Mouse (Mus musculus) embryonic facial prominence, embryonic 11.5 days (tissue): ENCODE data around the gene Rbbp6. TPM values are rescaled to one million over a fixed set of nuclear protein-coding genes. Genes with fewer than 3 reads are reported as not detected.
A peak's percentile ranks its signal among the peaks of the same experiment; 100 is the strongest.

Experiments
- ATAC-seq: fragments of 200-750 bp; cut with Nextera tagmentation; replicated peaks from 2 replicates; pipeline ENCODE4 v1.8.0; 2017; ENCODE audit warnings: low read depth; ENCODE audit not compliant: insufficient number of reproducible peaks, low FRiP score, low TSS enrichment
- DNase-seq: peaks from one replicate; pipeline ENCODE4 v3.0.0-alpha.2; 2015; ENCODE audit warnings: low spot score
- H3K27ac ChIP-seq: fragments of 300-500 bp; sonication (generic); replicated peaks from 2 replicates; pipeline ENCODE4 v1.5.1; 2014; ENCODE audit warnings: mild to moderate bottlenecking, low read depth, low read length, control low read depth
- H3K27me3 ChIP-seq: fragments of 300-500 bp; sonication (generic); 2 replicates; pipeline ENCODE4 v1.6.1; 2014; ENCODE audit warnings: mild to moderate bottlenecking, low read length, moderate library complexity, mixed read lengths; ENCODE audit not compliant: control insufficient read depth, insufficient read depth
- H3K36me3 ChIP-seq: fragments of 300-500 bp; sonication (generic); replicated peaks from 2 replicates; pipeline ENCODE4 v1.6.1; 2014; ENCODE audit warnings: low read depth, mild to moderate bottlenecking, low read length, moderate library complexity, mixed read lengths; ENCODE audit not compliant: control insufficient read depth, insufficient read depth
- H3K4me1 ChIP-seq: fragments of 300-500 bp; sonication (generic); 2 replicates; pipeline ENCODE4 v1.6.1; 2014; ENCODE audit warnings: low read length, mixed read lengths; ENCODE audit not compliant: control insufficient read depth, insufficient read depth
- H3K4me2 ChIP-seq: fragments of 300-500 bp; sonication (generic); 2 replicates; pipeline ENCODE4 v1.6.1; 2014; ENCODE audit warnings: low read depth, mild to moderate bottlenecking, control low read depth, low read length, moderate library complexity
- H3K4me3 ChIP-seq: fragments of 300-500 bp; sonication (generic); 2 replicates; pipeline ENCODE4 v1.5.1; 2014; ENCODE audit warnings: low read depth, low read length, control low read depth
- H3K9ac ChIP-seq: fragments of 300-500 bp; sonication (generic); replicated peaks from 2 replicates; pipeline ENCODE4 v1.6.1; 2014; ENCODE audit warnings: mild to moderate bottlenecking, control low read depth, low read length
- H3K9me3 ChIP-seq: fragments of 300-500 bp; sonication (generic); replicated peaks from 2 replicates; pipeline ENCODE4 v1.6.1; 2016; ENCODE audit warnings: mild to moderate bottlenecking, low read length, inconsistent platforms, mixed read lengths; ENCODE audit not compliant: control insufficient read depth
- WGBS: fragments of 180-500 bp; shearing (Covaris S2); extraction: QIAGEN DNeasy Blood & Tissue Kit; methylation state at CpG from one replicate; pipeline ENCODE4 v1.1.7; 2014; 5-methylcytosine and 5-hydroxymethylcytosine counted together
- polyA plus RNA-seq: library from polyadenylated mRNA; unstranded; fragments of >200 nt; fragmentation: Nextera tagmentation; extraction: Ambion mirVana; gene quantifications from 2 replicates; pipeline ENCODE4 v1.2.1, GENCODE M21; 2014

Gene Rbbp6
- polyA plus RNA-seq, 1 experiment from 2014 or later: 43.2 TPM

DNA sequence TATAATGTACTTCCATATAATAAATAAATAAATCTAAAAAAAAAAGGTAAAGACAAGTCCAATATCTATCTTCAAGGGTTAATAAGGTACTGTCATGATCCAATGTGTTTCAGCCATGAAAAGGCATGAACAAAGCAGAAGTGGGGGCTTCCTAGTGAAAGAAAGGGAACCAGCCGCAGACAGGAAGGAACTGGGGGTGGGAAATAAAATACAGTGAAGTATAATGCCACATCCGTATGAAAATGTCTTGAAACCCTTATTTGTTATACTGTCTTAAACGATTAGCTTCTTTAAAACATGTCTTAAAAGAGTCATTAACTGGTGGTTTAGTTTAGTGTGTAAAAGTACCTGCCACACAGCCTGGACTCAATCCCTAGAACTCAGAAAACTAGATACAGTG lies 26.3 kb upstream of the Rbbp6 start:
- ATAC-seq (no peak), DNase-seq (no peak)
- Histone ChIP-seq H3K9ac (no peak overlapping the region), H3K4me3 (no peak overlapping the region), H3K27me3 (no peaks in the 10 kb centered on the region), H3K9me3 (no peaks in the 10 kb centered on the region), H3K27ac (no peak overlapping the region), H3K36me3 (no peaks in the 10 kb centered on the region), H3K4me2 (no peak overlapping the region), H3K4me1 (no peaks in the 10 kb centered on the region)
- 87% methylated on average over 3 of the region's 3 CpGs for WGBS

- DNase-seq: no peak
- Histone ChIP-seq H3K36me3 (no peaks in the 10 kb centered on the region), H3K4me1 (no peaks in the 10 kb centered on the region), H3K4me2 (no peak overlapping the region), H3K4me3 (no peak overlapping the region), H3K9ac (no peak overlapping the region), H3K27ac (no peak overlapping the region), H3K27me3 (no peaks in the 10 kb centered on the region), H3K9me3 (no peaks in the 10 kb centered on the region)
- ATAC-seq: no peak
- 17% methylated on average over 12 of the region's 12 CpGs for WGBS
Observed at GRCm38 (mm10) chr7:122940371-122941075, 25.0 kb upstream of the Rbbp6 start.

DNA sequence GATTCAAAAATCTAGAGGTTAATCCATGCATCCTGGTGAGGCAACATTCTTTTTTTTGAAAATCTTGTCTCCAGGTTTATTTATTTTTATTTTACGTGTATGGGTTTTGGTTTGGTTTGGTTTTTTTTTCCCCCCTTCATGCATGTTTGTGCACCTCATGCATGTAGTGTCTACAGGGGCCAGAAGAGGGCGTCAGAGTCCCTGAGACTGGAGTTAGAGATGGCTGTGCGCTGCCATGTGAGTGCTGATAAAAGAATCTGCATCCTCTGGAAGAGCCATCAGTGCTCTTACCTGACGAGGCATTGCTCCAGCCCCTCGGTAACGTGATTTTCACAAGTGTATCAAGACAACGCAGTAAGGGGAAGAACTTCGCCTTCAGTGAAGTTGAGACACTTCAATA lies 23.4 kb upstream of the Rbbp6 start:
- H3K27ac ChIP-seq: no peak overlapping the region
- 88% methylated on average over 8 of the region's 8 CpGs for WGBS
- no peak for DNase-seq

DNA sequence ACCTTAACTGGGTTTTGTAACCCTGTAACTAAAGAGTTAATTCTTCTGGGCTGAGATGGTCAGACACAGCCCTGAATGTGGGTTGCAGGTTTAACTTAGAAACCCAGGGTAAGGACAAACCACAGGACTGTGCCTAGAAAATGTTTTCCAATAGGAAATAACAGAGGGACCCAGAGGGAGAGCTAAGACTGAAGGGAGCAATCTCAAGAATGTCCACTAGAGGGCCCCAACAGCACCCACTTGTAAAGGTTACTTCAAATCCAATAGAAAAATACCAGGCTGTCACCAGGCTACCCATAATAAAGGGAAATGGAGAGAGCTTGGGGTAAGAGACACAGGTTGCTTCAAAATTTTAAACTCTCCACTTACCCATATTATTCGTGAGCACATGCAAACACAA lies 20.3 kb upstream of the Rbbp6 start:
- H3K36me3 ChIP-seq: no peaks in the 10 kb centered on the region
- H3K27me3 ChIP-seq: no peaks in the 10 kb centered on the region
- WGBS: 4% methylated on average over 1 of the region's 1 CpGs
- H3K4me2 ChIP-seq: no peak overlapping the region
- H3K9ac ChIP-seq: no peak overlapping the region
- H3K27ac ChIP-seq: no peak overlapping the region
- no peaks in the 10 kb centered on the region for H3K4me1 ChIP-seq
- DNase-seq: peak; percentile 85
- H3K9me3 ChIP-seq: no peaks in the 10 kb centered on the region
- no peak overlapping the region for H3K4me3 ChIP-seq
- ATAC-seq: 0 out of 2 replicates have a peak, but pooled peaks have one; percentile 4

More for the DNA sequence above, 23.4 kb upstream of the Rbbp6 start:
- H3K36me3 ChIP-seq: no peaks in the 10 kb centered on the region
- H3K9me3 ChIP-seq: no peaks in the 10 kb centered on the region
- H3K27me3 ChIP-seq: no peaks in the 10 kb centered on the region
- ATAC-seq: no peak
- H3K4me1 ChIP-seq: no peaks in the 10 kb centered on the region
- no peak overlapping the region for H3K4me3 ChIP-seq
- H3K4me2 ChIP-seq: no peak overlapping the region
- no peak overlapping the region for H3K9ac ChIP-seq

DNA sequence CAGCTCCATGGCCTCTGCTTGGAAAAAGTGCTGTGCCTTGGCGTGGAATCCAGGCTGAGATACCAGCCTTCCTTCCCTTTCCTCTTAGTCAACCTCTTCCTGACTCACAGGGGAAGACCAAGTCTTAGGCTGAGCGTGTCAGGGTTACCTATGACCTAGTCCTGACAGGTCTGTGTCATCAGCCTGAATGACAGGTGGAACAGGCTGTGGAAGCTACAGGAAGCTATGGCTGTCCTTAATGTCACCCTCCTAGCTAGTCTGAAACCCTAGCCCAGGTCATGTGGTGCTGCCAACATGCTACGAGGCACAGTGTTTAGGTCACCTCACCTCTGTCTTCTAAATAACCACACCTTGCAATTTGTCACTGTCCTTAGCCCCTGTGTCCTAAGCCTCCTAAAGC lies 16.2 kb upstream of the Rbbp6 start:
- ATAC-seq: no peak
- H3K27ac ChIP-seq: no peak overlapping the region
- H3K4me3 ChIP-seq: no peak overlapping the region
- no peaks in the 10 kb centered on the region for H3K36me3 ChIP-seq
- no peak overlapping the region for H3K9ac ChIP-seq
- DNase-seq: no peak
- WGBS: 79% methylated on average over 3 of the region's 3 CpGs
- H3K4me2 ChIP-seq: no peak overlapping the region
- no peaks in the 10 kb centered on the region for H3K9me3 ChIP-seq
- no peaks in the 10 kb centered on the region for H3K27me3 ChIP-seq
- no peaks in the 10 kb centered on the region for H3K4me1 ChIP-seq

DNA sequence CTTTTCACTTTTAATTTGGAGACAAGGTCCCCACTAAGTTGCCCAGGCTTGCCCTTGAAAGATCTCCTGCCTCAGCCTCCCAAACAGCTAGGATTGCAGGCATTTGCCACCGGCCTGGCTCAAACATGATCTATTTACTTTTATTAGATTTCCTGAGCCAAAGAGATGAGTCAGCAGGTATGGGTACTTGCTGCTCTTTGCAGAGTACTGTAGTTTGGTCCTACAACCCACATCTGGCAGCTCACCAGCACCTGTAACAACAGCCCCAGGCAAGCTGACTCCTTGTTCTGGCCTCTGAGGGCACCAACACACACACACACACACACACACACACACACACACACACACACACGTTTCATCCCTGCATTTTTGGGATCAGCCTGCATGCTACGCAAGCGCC lies 14.0 kb upstream of the Rbbp6 start:
- ATAC-seq: no peak
- Histone ChIP-seq H3K4me1 (no peaks in the 10 kb centered on the region), H3K9me3 (no peaks in the 10 kb centered on the region), H3K4me3 (no peak overlapping the region), H3K36me3 (no peaks in the 10 kb centered on the region), H3K9ac (no peak overlapping the region), H3K4me2 (no peak overlapping the region), H3K27me3 (no peaks in the 10 kb centered on the region), H3K27ac (no peak overlapping the region)
- WGBS: 58% methylated on average over 4 of the region's 4 CpGs
- DNase-seq: peak; percentile 15

DNA sequence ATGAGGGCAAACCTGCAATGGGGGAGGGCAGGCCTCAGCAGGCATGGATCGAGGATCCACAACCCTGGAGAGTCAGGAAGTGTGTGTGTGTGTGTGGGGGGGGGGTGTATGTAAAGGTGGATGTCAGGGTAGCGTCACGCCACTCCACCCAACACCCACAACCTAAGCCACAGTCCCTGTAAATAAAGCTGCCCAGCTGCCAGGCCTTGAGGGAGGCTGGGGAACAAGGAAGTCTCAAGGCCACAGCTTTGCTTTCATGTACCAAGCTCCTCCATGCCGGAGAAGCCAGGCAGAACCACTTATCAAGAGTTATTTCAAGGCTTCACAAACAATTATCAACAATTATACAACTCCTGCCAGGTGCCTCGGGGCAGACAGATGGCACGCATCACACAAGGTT lies 13.4 kb upstream of the Rbbp6 start:
- no peak overlapping the region for H3K27ac ChIP-seq
- no peaks in the 10 kb centered on the region for H3K4me1 ChIP-seq
- no peak overlapping the region for H3K4me2 ChIP-seq
- no peak; the same call in 1 of the 2 replicates for ATAC-seq
- H3K9ac ChIP-seq: no peak overlapping the region
- H3K9me3 ChIP-seq: no peaks in the 10 kb centered on the region
- H3K36me3 ChIP-seq: no peaks in the 10 kb centered on the region
- no peak overlapping the region for H3K4me3 ChIP-seq
- no peaks in the 10 kb centered on the region for H3K27me3 ChIP-seq
- DNase-seq: no peak
- WGBS: 55% methylated on average over 6 of the region's 6 CpGs

DNA sequence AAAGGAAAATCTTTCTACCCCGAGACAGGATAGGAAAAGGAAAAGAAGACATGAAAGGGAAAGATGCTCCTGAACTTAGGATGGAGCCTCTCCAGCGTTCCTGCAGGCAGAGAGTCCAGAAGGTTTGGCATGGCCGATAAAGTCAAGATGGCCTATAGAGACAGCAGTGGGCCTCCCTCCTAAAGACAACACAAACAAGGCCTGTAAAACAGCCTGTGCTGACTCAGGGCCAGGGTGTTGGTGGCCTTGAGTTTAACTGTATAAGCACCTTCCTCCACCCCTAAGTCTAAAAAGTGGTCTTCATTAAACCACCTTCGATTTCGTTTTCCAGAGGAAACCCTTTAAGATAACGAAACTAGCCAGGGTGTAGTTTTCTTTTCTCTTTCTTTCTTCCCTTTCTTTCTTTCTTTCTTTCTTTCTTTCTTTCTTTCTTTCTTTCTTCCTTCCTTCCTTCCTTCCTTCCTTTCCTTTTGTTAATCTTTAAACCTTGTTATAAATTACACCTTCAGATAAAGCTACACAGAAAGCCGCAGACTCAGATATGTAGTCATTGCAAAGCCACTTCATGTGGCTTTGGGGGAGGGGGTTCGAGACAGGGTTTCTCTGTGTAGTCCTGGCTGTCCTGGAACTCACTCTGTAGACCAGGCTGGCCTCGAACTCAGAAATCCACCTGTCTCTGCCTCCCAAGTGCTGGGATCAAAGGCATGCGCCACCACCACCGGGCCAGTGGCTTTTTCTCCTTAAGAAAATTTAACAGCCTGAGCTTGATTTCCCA lies 10.8 kb upstream of the Rbbp6 start:
- ATAC-seq: no peak
- 87% methylated on average over 11 of the region's 11 CpGs for WGBS
- no peaks in the 10 kb centered on the region for H3K27me3 ChIP-seq

More for the DNA sequence above, 10.8 kb upstream of the Rbbp6 start:
- Histone ChIP-seq H3K9ac (no peak overlapping the region), H3K27ac (no peak overlapping the region), H3K4me3 (no peak overlapping the region), H3K36me3 (no peaks in the 10 kb centered on the region), H3K4me1 (no peaks in the 10 kb centered on the region), H3K9me3 (no peaks in the 10 kb centered on the region), H3K4me2 (no peak overlapping the region)
- DNase-seq: no peak
